Comparison of ENCODE assay signal across 10 mouse cellular contexts in the genomic region with DNA sequence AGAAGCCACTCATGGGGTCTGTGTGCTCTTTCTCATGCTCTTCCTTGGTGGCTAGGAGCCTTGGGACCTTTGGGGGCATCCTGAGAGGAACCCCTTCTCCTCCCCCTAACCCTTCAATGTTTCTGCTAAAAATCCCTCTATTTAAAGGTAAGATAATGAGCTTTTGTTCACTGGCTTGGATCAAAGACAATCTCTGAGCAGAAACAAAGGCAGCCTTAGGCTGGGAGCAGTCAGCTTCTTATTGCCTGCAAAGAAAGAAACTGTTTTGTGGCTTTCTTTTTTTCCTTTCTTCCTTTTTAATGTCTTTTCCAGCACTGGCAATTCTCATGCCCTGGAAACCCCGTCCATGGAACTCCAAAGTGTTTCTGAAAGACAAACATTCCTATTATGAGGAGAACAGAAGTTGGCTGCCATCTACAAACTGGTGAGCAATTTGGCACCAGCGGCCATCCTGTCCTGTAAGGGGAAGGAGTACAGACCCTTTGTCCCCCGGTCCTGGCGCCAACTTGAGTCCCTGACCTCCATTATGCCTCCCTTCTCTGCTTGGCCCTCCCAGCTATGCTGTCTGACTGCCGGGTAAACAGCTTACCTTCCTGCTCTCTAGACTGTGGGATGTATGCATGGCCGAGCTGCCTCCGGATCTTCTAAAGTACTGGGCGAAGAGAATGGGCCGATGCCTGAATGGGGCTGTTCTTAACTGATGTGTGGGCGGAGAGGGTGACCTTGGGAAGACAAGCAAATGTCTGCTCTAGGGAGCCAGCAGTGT. TPM values are rescaled to one million over a fixed set of nuclear protein-coding genes. Genes with fewer than 3 reads are reported as not detected.
DNase-seq lines count a peak whose midpoint lies in the region; ATAC-seq lines count a peak whose summit lies in the region.
"Had no signal": no experiment of that assay in that cellular context is flagged by ENCODE, and none has a peak within 500 bp of the region (broad histone marks: within the 10 kb centered on the region; RNA-seq: fewer than 3 reads in every experiment).

No protein-coding gene starts in this region.

- peak; percentile 88 for ATAC-seq in midbrain, embryonic 15.5 days (replicated peaks)

- no peak overlapping the region for H3K4me2 ChIP-seq in midbrain, embryonic 15.5 days

- 24% methylated on average over 10 of the region's 10 CpGs for WGBS in forebrain, embryonic 10.5 days
- WGBS in midbrain, embryonic 15.5 days, result 15% methylated on average over 10 of the region's 10 CpGs

- no peaks in the 10 kb centered on the region for H3K9me3 ChIP-seq in forebrain, embryonic 10.5 days
- no peaks in the 10 kb centered on the region for H3K9me3 ChIP-seq in midbrain, embryonic 15.5 days

- intact Hi-C loops in heart, postnatal 14 days (cut with DNase I), result no loop called here

- DNase-seq in heart, postnatal 4 days, result peak; percentile 6
- DNase-seq in heart, postnatal 14 days, result no peak
- DNase-seq in forebrain, embryonic 10.5 days (ENCODE audit: extremely low spot score, low spot score), result peak; percentile 55
- peak; percentile 63 to 85 for DNase-seq in layer of hippocampus, adult 8-10 months (ENCODE audit: low spot score in 2 of 2)
- no peak for DNase-seq in urinary bladder, postnatal 36 days (ENCODE audit: low spot score in 2 of 2)
- DNase-seq in adrenal gland, postnatal 25 days, result no peak
- DNase-seq in yolk sac, embryonic 10.5 days (ENCODE audit: low spot score), result no peak

- H3K27ac ChIP-seq in forebrain, embryonic 10.5 days, result peak overlapping the region; percentile 87
- peak overlapping the region; percentile 60 for H3K27ac ChIP-seq in midbrain, embryonic 15.5 days
- H3K27ac ChIP-seq: kidney, postnatal 0 days had no signal

- H3K4me3 ChIP-seq in forebrain, embryonic 10.5 days, result peak overlapping the region; percentile 2; the same call in 1 of the 2 replicates
- no peak overlapping the region for H3K4me3 ChIP-seq in midbrain, embryonic 15.5 days

- H3K36me3 ChIP-seq in forebrain, embryonic 10.5 days (replicated peaks), result no peaks in the 10 kb centered on the region
- H3K36me3 ChIP-seq in midbrain, embryonic 15.5 days (replicated peaks), result no peaks in the 10 kb centered on the region

- no peak overlapping the region for H3K9ac ChIP-seq in midbrain, embryonic 15.5 days

- H3K27me3 ChIP-seq in forebrain, embryonic 10.5 days (ENCODE audit: poor library complexity, severe bottlenecking), result no peaks in the 10 kb centered on the region
- no peaks in the 10 kb centered on the region for H3K27me3 ChIP-seq in midbrain, embryonic 15.5 days (replicated peaks)

- peaks cover 58% of the 10 kb centered on the region for H3K4me1 ChIP-seq in forebrain, embryonic 10.5 days
- peaks cover 16% of the 10 kb centered on the region for H3K4me1 ChIP-seq in midbrain, embryonic 15.5 days

RNA-seq across cellular contexts. Expression of a gene that starts 56.4 kb away (rescaled TPM):
- not detected for total RNA-seq in heart, postnatal 4 days (2021)
- not detected for total RNA-seq in heart, postnatal 14 days (2021)
- polyA plus RNA-seq in forebrain, embryonic 10.5 days (2016; fragmentation: Nextera tagmentation; extraction: Ambion mirVana), result not detected in 2 replicates
- total RNA-seq in layer of hippocampus, adult 8-10 months (2022), result not detected
- polyA plus RNA-seq in midbrain, embryonic 15.5 days (2015; fragmentation: Nextera tagmentation; extraction: Ambion mirVana), result not detected in 2 replicates
- total RNA-seq in adrenal gland, postnatal 25 days (2021), result not detected in 2 replicates
- total RNA-seq: common myeloid progenitor, adult 5-6 weeks had no signal
- polyA plus RNA-seq: kidney, postnatal 0 days had no signal

Comparison
In these comparisons a context has a peak if more than half of its experiments do, and no peak if none do; other contexts are left out.
1. DNase-seq: peak in heart, postnatal 4 days (single experiment), forebrain, embryonic 10.5 days (single experiment) and layer of hippocampus, adult 8-10 months (2 of 2); none in heart, postnatal 14 days (0 of 2), urinary bladder, postnatal 36 days (0 of 2), adrenal gland, postnatal 25 days (single experiment) and yolk sac, embryonic 10.5 days (single experiment).